ENCODE assay signal across 12 mouse cellular contexts in genomic region chr17:52649186-52649585, GRCm38 (mm10). TPM values are rescaled to one million over a fixed set of nuclear protein-coding genes. Genes with fewer than 3 reads are reported as not detected.
A peak's percentile ranks its signal among the peaks of the same experiment; 100 is the strongest.
DNase-seq lines count a peak whose midpoint lies in the region; ATAC-seq and TF ChIP-seq lines count a peak whose summit lies in the region.
"Had no signal": no experiment of that assay in that cellular context is flagged by ENCODE, and none has a peak within 500 bp of the region (broad histone marks: within the 10 kb centered on the region; RNA-seq: fewer than 3 reads in every experiment).

No protein-coding gene starts in this region.

- H3K4me1 ChIP-seq in forebrain, postnatal 0 days (ENCODE audit: insufficient read depth), result no peaks in the 10 kb centered on the region
- no peaks in the 10 kb centered on the region for H3K4me1 ChIP-seq in forebrain, embryonic 11.5 days (replicated peaks; ENCODE audit: control insufficient read depth, insufficient read depth, low read length)
- H3K4me1 ChIP-seq in liver, embryonic 14.5 days (replicated peaks; ENCODE audit: control insufficient read depth in 2 of 2, insufficient read depth in 2 of 2, low read length in 1 of 2), result no peaks in the 10 kb centered on the region
- H3K4me1 ChIP-seq in liver, embryonic 11.5 days (replicated peaks; ENCODE audit: control insufficient read depth, insufficient read depth, low read length), result no peaks in the 10 kb centered on the region
- H3K4me1 ChIP-seq in forebrain, embryonic 13.5 days, result no peaks in the 10 kb centered on the region

- no peak overlapping the region for H3K4me3 ChIP-seq in forebrain, postnatal 0 days (ENCODE audit: low read depth, low read length)
- H3K4me3 ChIP-seq in forebrain, embryonic 11.5 days (ENCODE audit: low read depth, low read length), result no peak overlapping the region
- no peak overlapping the region for H3K4me3 ChIP-seq in liver, embryonic 14.5 days (ENCODE audit: insufficient read depth in 1 of 2, low read depth in 2 of 2, low read length in 2 of 2)
- no peak overlapping the region for H3K4me3 ChIP-seq in liver, embryonic 11.5 days (ENCODE audit: low read depth, low read length)
- H3K4me3 ChIP-seq in forebrain, embryonic 13.5 days, result no peak overlapping the region

- no peak overlapping the region for H3K9ac ChIP-seq in forebrain, postnatal 0 days
- H3K9ac ChIP-seq in forebrain, embryonic 11.5 days (ENCODE audit: low read length), result no peak overlapping the region
- no peak overlapping the region for H3K9ac ChIP-seq in liver, embryonic 14.5 days (replicated peaks)
- H3K9ac ChIP-seq in liver, embryonic 11.5 days (ENCODE audit: low read depth, low read length), result no peak overlapping the region
- H3K9ac ChIP-seq in forebrain, embryonic 13.5 days, result no peak overlapping the region

- H3K9me3 ChIP-seq in forebrain, postnatal 0 days (ENCODE audit: low read length), result no peaks in the 10 kb centered on the region
- H3K9me3 ChIP-seq in forebrain, embryonic 11.5 days (ENCODE audit: control insufficient read depth, low read length), result no peaks in the 10 kb centered on the region
- H3K9me3 ChIP-seq in liver, embryonic 14.5 days (ENCODE audit: control insufficient read depth, low read length), result no peaks in the 10 kb centered on the region
- H3K9me3 ChIP-seq in liver, embryonic 11.5 days (ENCODE audit: control insufficient read depth, low read length), result no peaks in the 10 kb centered on the region
- H3K9me3 ChIP-seq in forebrain, embryonic 13.5 days (replicated peaks), result no peaks in the 10 kb centered on the region

- no peak overlapping the region for H3K4me2 ChIP-seq in forebrain, postnatal 0 days (ENCODE audit: low read depth)
- no peak overlapping the region for H3K4me2 ChIP-seq in forebrain, embryonic 11.5 days (ENCODE audit: low read depth, low read length, severe bottlenecking)
- H3K4me2 ChIP-seq in liver, embryonic 14.5 days (ENCODE audit: low read depth), result no peak overlapping the region
- H3K4me2 ChIP-seq in liver, embryonic 11.5 days, result no peak overlapping the region
- no peak overlapping the region for H3K4me2 ChIP-seq in forebrain, embryonic 13.5 days

- no peak for DNase-seq in forebrain, postnatal 0 days
- no peak for DNase-seq in forebrain, embryonic 11.5 days (ENCODE audit: low spot score)
- no peak for DNase-seq in liver, embryonic 14.5 days (ENCODE audit: low read depth in 3 of 3, low spot score in 3 of 3)
- no peak for DNase-seq in liver, embryonic 11.5 days (ENCODE audit: low spot score)
- peak; percentile 26 for DNase-seq in WW6 (ENCODE audit: low read depth, low spot score)
- peak; percentile 9 to 23 for DNase-seq in thymus, postnatal 10 days (ENCODE audit: low spot score in 2 of 2)
- no peak for DNase-seq in layer of hippocampus, postnatal 36 days
- DNase-seq: heart, postnatal 10 days had no signal

- no peaks in the 10 kb centered on the region for H3K36me3 ChIP-seq in forebrain, postnatal 0 days (ENCODE audit: insufficient read depth)
- no peaks in the 10 kb centered on the region for H3K36me3 ChIP-seq in forebrain, embryonic 11.5 days (ENCODE audit: control insufficient read depth, insufficient read depth, low read length)
- no peaks in the 10 kb centered on the region for H3K36me3 ChIP-seq in liver, embryonic 14.5 days (replicated peaks; ENCODE audit: control insufficient read depth, insufficient read depth, low read depth)
- no peaks in the 10 kb centered on the region for H3K36me3 ChIP-seq in liver, embryonic 11.5 days (ENCODE audit: control insufficient read depth, insufficient read depth, low read length)
- H3K36me3 ChIP-seq in forebrain, embryonic 13.5 days (ENCODE audit: poor library complexity, severe bottlenecking), result no peaks in the 10 kb centered on the region

- H3K27me3 ChIP-seq in forebrain, postnatal 0 days (ENCODE audit: insufficient read depth, low read length), result no peaks in the 10 kb centered on the region
- H3K27me3 ChIP-seq in forebrain, embryonic 11.5 days (ENCODE audit: control insufficient read depth, insufficient read depth, low read length), result no peaks in the 10 kb centered on the region
- no peaks in the 10 kb centered on the region for H3K27me3 ChIP-seq in liver, embryonic 14.5 days (ENCODE audit: control insufficient read depth, insufficient read depth, low read length)
- no peaks in the 10 kb centered on the region for H3K27me3 ChIP-seq in liver, embryonic 11.5 days (replicated peaks; ENCODE audit: control insufficient read depth, insufficient read depth, low read length)
- no peaks in the 10 kb centered on the region for H3K27me3 ChIP-seq in forebrain, embryonic 13.5 days

- peak; percentile 48 for TF ChIP-seq CTCF in forebrain, postnatal 0 days (IDR thresholded peaks at IDR 0.05; ENCODE audit: low read depth)
- peak; percentile 53 for TF ChIP-seq CTCF in liver, embryonic 14.5 days (IDR thresholded peaks at IDR 0.05; ENCODE audit: low read depth)

- no peak for TF ChIP-seq EP300 in liver, embryonic 14.5 days (IDR thresholded peaks at IDR 0.05; ENCODE audit: low read depth)

- no peak overlapping the region for H3K27ac ChIP-seq in forebrain, postnatal 0 days (ENCODE audit: low read depth, low read length)
- H3K27ac ChIP-seq in forebrain, embryonic 11.5 days (ENCODE audit: low read depth, low read length), result no peak overlapping the region
- H3K27ac ChIP-seq in liver, embryonic 14.5 days, result no peak overlapping the region
- no peak overlapping the region for H3K27ac ChIP-seq in liver, embryonic 11.5 days (ENCODE audit: low read depth, low read length)
- no peak overlapping the region for H3K27ac ChIP-seq in forebrain, embryonic 13.5 days

- ATAC-seq in forebrain, postnatal 0 days, result no peak
- no peak for ATAC-seq in forebrain, embryonic 11.5 days (replicated peaks; ENCODE audit: low FRiP score)
- no peak for ATAC-seq in liver, embryonic 14.5 days (ENCODE audit: insufficient read depth)
- ATAC-seq in liver, embryonic 11.5 days (replicated peaks; ENCODE audit: low FRiP score), result no peak
- ATAC-seq in forebrain, embryonic 13.5 days, result no peak
- ATAC-seq: forebrain, embryonic 16.5 days had no signal

RNA-seq across cellular contexts. Expression of gene Kcnh8, which starts 46.7 kb away (rescaled TPM):
- 4.9 and 6.0 TPM in 2 replicates for total RNA-seq in forebrain, postnatal 0 days (2014; rRNA removed)
- 1.2 and 2.0 TPM in 2 replicates for polyA plus RNA-seq in forebrain, postnatal 0 days (2015; fragmentation: Nextera tagmentation; extraction: Ambion mirVana)
- 1.8 and 1.9 TPM in 2 replicates for polyA plus RNA-seq in forebrain, embryonic 11.5 days (2014; fragmentation: Nextera tagmentation; extraction: Ambion mirVana)
- polyA plus RNA-seq in liver, embryonic 14.5 days (2012; rRNA removed), result not detected in 2 replicates
- polyA plus RNA-seq in liver, embryonic 14.5 days (2014; fragmentation: Nextera tagmentation; extraction: Ambion mirVana), result not detected in 2 replicates
- polyA plus RNA-seq in liver, embryonic 11.5 days (2014; fragmentation: Nextera tagmentation; extraction: Ambion mirVana), result 0.04 TPM in 1 of 2 replicates, not detected in the other
- polyA plus RNA-seq in forebrain, embryonic 13.5 days (2015; fragmentation: Nextera tagmentation; extraction: Ambion mirVana), result 3.8 and 4.7 TPM in 2 replicates
- total RNA-seq in layer of hippocampus, postnatal 36 days (2021), result under 1 TPM; 0.32 to 0.53 TPM
- total RNA-seq: megakaryocyte-erythroid progenitor cell, adult 5-6 weeks; neutrophil, adult 5-6 weeks had no signal

Comparison
In these comparisons a context has a peak if more than half of its experiments do, and no peak if none do; other contexts are left out.
1. DNase-seq: peak in WW6 (single experiment) and thymus, postnatal 10 days (2 of 2); none in forebrain, postnatal 0 days (single experiment), forebrain, embryonic 11.5 days (single experiment), liver, embryonic 14.5 days (0 of 3), liver, embryonic 11.5 days (single experiment) and layer of hippocampus, postnatal 36 days (0 of 2).